Mouse (Mus musculus): Measurements from ENCODE around the gene Irf3.

GRCm38 (mm10) chr7:45051601-45051974, 54.1 kb downstream of the Irf3 start:
- TF ChIP-seq CTCF (IDR thresholded peaks at IDR 0.05; ENCODE audit: low read depth, low read length): no peak
- TF ChIP-seq POLR2A (IDR thresholded peaks at IDR 0.05; ENCODE audit: insufficient read depth, low read length): no peak
